Mouse (Mus musculus): Measurements from ENCODE around the gene Napepld.
"Not testable (repeated sequence)": the region's sequence is repeated elsewhere in the genome, so short reads cannot be mapped to it uniquely, and the experiment has no call there.

The Napepld gene

DNA sequence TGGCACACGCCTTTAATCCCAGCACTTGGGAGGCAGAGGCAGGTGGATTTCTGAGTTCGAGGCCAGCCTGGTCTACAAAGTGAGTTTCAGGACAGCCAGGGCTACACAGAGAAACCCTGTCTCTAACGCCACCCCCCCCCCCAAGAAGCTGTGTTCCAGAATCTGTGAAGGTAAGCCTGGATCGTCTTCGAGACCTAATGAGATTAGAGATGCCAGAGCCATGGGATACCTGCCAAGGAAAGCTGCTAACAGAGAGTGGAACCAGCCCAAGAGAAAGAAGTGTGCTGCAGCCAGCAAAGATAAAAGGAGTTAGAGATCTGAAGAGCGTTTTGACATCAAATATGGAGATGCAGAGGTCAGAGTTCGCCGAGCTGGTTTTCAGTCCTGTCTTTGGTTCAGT lies 6.8 kb upstream of the Napepld start:
- in situ Hi-C loops (cut with MseI, MboI): not testable (repeated sequence)

DNA sequence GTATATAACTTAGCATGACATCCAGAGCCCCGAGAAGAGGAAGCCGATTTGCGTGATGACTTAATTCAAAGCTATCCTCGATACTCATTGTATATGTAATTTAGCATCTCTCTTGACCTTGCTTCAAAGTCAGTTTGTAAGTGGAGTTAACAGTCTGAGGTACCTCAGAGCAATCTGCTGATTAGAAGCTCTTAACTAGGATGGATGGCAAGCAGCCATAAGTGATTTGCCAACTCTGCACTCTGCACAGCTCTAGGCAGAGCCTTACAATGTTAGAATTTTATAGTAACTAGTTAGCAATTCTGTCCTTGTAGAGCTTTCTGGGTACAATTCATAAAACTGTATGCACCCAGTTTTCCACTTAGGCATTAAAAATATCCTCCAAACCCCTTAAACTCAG lies 5.3 kb upstream of the Napepld start:
- in situ Hi-C loops (cut with MseI, MboI): no loop called here

DNA sequence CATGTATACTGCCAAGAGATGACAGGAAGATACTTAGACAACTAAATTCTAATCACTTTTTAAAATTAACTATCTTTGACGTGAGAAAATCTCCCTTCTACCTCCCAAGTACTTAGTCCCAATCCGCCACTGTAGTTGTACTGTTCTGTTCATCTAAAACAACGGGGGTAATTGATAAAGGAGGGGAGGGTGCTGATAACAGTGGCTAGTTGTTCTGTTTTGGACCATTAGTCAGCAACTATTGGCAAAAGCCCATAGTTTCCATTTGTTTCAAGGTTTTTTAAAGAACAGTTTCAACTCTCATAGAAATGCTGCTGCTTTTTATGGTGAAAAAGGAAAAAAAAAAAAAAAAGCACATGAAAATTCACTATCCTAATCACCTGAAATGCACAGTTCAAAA lies 2.5 kb upstream of the Napepld start:
- in situ Hi-C loops (cut with MseI, MboI): no loop called here

- in situ Hi-C loops (cut with MseI, MboI): no loop called here
Measured at GRCm38 (mm10) chr5:21702873-21703475, 1.8 kb upstream of the Napepld start.

DNA sequence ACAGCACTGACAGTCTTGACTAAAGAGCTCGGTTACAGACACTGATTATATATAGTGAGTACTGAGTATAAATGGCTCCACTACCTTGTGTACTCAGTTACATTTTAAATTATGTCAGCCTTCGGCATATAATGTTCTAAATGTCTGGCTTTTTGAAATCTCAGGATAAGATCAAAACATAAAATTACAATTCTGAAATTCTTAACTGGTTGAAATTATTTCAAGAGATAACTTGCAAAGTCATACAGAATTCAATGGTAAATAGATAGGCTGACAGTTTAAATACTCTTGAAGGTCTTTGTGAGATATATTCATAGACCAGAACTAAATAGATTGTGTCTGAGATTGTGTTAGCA lies 791 bp upstream of the Napepld start:
- in situ Hi-C loops (cut with MseI, MboI): no loop called here

- in situ Hi-C loops (cut with MseI, MboI): no loop called here
Measured at GRCm38 (mm10) chr5:21700934-21701333, 262 bp downstream of the Napepld start.

- in situ Hi-C loops (cut with MseI, MboI): no loop called here
Measured at GRCm38 (mm10) chr5:21700272-21700821, 849 bp downstream of the Napepld start.

DNA sequence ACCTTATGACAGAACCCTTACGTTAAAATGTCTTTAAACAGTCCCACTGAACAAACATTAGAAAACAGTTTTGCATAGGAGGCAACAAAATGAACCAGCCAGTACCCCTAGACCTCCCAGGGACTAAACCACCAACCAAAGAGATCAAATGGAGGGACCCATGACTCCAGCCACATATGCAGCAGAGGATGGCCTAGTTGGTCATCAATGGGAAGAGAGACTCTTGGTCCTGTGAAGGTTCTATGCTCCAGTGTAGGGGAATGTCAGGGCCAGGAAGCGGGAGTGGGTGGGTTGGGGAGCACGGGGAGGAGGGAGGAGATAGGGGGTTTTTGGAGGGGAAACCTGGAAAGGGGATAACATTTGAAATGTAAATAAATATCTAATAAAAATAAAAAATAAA lies 1.6 kb downstream of the Napepld start:
- in situ Hi-C loops (cut with MseI, MboI): not testable (repeated sequence)

GRCm38 (mm10) chr5:21694854-21695490 lies 6.2 kb downstream of the Napepld start:
- in situ Hi-C loops (cut with MseI, MboI): no loop called here

GRCm38 (mm10) chr5:21693372-21693870 lies 7.8 kb downstream of the Napepld start:
- in situ Hi-C loops (cut with MseI, MboI): no loop called here

GRCm38 (mm10) chr5:21692230-21692629 lies 9.0 kb downstream of the Napepld start:
- in situ Hi-C loops (cut with MseI, MboI): no loop called here

- in situ Hi-C loops (cut with MseI, MboI): no loop called here
Measured at GRCm38 (mm10) chr5:21687042-21687441, 14.2 kb downstream of the Napepld start.

- in situ Hi-C loops (cut with MseI, MboI): no loop called here
Measured at GRCm38 (mm10) chr5:21685001-21685400, 16.2 kb downstream of the Napepld start.

GRCm38 (mm10) chr5:21683811-21684210 lies 17.4 kb downstream of the Napepld start:
- in situ Hi-C loops (cut with MseI, MboI): no loop called here

DNA sequence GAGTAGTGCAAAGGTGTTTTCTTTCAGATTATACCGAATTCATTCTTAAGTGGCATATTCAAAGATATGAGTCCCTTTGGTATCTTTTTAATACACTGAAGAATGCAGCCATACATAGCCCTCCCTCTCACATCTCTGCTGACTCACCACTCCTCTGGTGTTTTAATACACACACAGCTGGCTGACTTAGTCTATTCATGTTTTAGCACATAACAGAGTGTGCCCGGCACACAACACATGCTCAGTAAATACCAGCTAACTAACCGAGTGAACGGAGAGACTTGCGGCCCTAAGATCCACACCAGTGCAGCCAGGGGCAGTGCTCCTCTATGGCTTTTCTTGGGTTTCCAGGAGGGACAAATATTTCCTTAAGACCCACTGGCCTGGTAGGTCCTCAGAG lies 20.3 kb downstream of the Napepld start:
- in situ Hi-C loops (cut with MseI, MboI): no loop called here

- in situ Hi-C loops (cut with MseI, MboI): no loop called here
Measured at GRCm38 (mm10) chr5:21680029-21680428, 21.2 kb downstream of the Napepld start.

- in situ Hi-C loops (cut with MseI, MboI): no loop called here
Measured at GRCm38 (mm10) chr5:21678363-21678762, 22.8 kb downstream of the Napepld start.

GRCm38 (mm10) chr5:21677939-21678338 lies 23.3 kb downstream of the Napepld start:
- in situ Hi-C loops (cut with MseI, MboI): no loop called here

GRCm38 (mm10) chr5:21675494-21675893 lies 25.7 kb downstream of the Napepld start:
- in situ Hi-C loops (cut with MseI, MboI): no loop called here

- in situ Hi-C loops (cut with MseI, MboI): no loop called here
Measured at GRCm38 (mm10) chr5:21675019-21675418, 26.2 kb downstream of the Napepld start.

DNA sequence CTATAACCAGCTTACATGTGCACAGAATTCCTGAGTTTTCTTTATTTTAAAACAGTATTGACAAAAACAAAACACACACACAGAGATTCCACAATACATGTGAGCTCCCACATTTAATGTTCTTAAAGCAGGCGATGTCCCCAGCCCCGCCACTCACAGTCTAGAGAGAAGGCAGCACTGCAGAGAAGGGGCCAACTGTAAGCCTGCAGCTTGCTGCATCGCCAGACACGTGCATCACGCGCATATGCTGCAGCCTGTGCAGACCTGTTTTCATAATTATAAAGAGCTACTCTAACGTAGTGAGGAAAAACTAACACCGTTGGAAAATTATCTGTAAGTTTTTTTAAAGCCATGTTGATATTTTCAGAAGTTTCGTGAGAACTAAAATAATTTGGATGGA lies 27.5 kb downstream of the Napepld start:
- in situ Hi-C loops (cut with MseI, MboI): no loop called here

GRCm38 (mm10) chr5:21672812-21673635 lies 28.2 kb downstream of the Napepld start:
- in situ Hi-C loops (cut with MseI, MboI): no loop called here
